Mouse (Mus musculus): ENCODE results near the gene Auts2. TPM values are rescaled to one million over a fixed set of nuclear protein-coding genes. Genes with fewer than 3 reads are reported as not detected.

Gene Auts2
- polyA plus RNA-seq, 1 experiment from 2014 or later, result 30.4 TPM

DNA sequence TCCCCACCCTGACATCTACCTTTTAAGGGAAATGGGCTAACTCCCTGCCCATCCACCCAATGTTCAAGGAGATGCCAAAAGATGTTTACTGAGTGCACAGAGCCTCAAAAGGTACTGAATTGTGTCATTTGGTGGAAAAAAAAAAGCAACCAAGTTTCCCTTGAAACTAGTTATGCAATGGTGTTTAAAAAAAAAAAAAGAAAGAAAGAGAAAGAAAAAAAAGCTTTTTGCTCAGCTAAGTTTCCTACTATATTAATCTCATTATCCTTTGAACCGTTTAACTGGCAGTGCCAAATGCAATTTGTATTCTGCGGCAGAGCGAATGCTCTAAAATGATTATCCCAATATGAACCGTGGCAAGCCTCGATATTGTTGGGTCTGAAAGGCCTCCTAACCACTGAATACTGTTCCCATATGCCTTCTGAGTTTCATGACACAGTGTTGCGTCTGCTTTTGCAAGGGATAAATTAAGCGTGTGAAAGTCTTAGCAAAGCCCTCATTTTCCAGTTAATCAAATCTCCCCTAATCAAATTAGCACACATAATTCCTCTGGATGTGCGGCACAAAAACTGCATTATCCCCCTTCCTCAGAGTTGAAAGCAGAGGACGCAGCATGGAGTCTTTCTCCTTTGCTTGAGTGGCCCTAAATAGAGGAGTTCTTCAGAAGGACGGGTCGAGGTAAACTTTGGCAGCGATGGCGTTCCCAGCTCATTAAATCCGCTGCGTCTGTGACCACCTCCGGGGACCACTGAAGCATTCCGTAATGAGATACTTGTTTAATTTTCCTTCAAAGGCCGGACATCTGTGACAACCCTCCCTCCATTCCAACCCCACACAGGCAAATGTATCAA, 897.6 kb downstream of the Auts2 start:
- WGBS, result 78% methylated on average over 18 of the region's 18 CpGs
- H3K27me3 ChIP-seq (replicated peaks; ENCODE audit: control insufficient read depth, insufficient read depth, low read length), result no peaks in the 10 kb centered on the region
- H3K9me3 ChIP-seq (ENCODE audit: control insufficient read depth, low read length), result no peaks in the 10 kb centered on the region
- no peak overlapping the region for H3K4me2 ChIP-seq (ENCODE audit: low read length)
- ATAC-seq (replicated peaks; ENCODE audit: low FRiP score, low TSS enrichment, low read depth) (no peak), DNase-seq (ENCODE audit: low spot score) (no peak)
- no peak overlapping the region for H3K4me3 ChIP-seq (ENCODE audit: low read depth, low read length)
- H3K27ac ChIP-seq (ENCODE audit: low read depth), result no peak overlapping the region
- H3K4me1 ChIP-seq (replicated peaks; ENCODE audit: control insufficient read depth, insufficient read depth, low read length), result peaks cover 5% of the 10 kb centered on the region; the same call in 1 of the 2 replicates
- H3K36me3 ChIP-seq (ENCODE audit: control insufficient read depth, insufficient read depth, low read length), result no peaks in the 10 kb centered on the region
- no peak overlapping the region for H3K9ac ChIP-seq (ENCODE audit: low read length)

- no peaks in the 10 kb centered on the region for H3K36me3 ChIP-seq (ENCODE audit: control insufficient read depth, insufficient read depth, low read length)
- no peaks in the 10 kb centered on the region for H3K27me3 ChIP-seq (replicated peaks; ENCODE audit: control insufficient read depth, insufficient read depth, low read length)
- H3K27ac ChIP-seq (ENCODE audit: low read depth), result no peak overlapping the region
- H3K4me3 ChIP-seq (ENCODE audit: low read depth, low read length), result no peak overlapping the region
- peaks cover 5% of the 10 kb centered on the region; the same call in 1 of the 2 replicates for H3K4me1 ChIP-seq (replicated peaks; ENCODE audit: control insufficient read depth, insufficient read depth, low read length)
- no peak for DNase-seq (ENCODE audit: low spot score)
- WGBS, result 89% methylated on average over 6 of the region's 6 CpGs
- ATAC-seq (replicated peaks; ENCODE audit: low FRiP score, low TSS enrichment, low read depth), result no peak
- no peak overlapping the region for H3K9ac ChIP-seq (ENCODE audit: low read length)
- no peaks in the 10 kb centered on the region for H3K9me3 ChIP-seq (ENCODE audit: control insufficient read depth, low read length)
- no peak overlapping the region for H3K4me2 ChIP-seq (ENCODE audit: low read length)
These were observed 898.8 kb downstream of the Auts2 start for GRCm38 (mm10) chr5:131644331-131644730.

- DNase-seq (ENCODE audit: low spot score) (no peak), ATAC-seq (replicated peaks; ENCODE audit: low FRiP score, low TSS enrichment, low read depth) (no peak)
- no peaks in the 10 kb centered on the region for H3K9me3 ChIP-seq (ENCODE audit: control insufficient read depth, low read length)
- H3K4me2 ChIP-seq (ENCODE audit: low read length), result no peak overlapping the region
- no peak overlapping the region for H3K9ac ChIP-seq (ENCODE audit: low read length)
- no peaks in the 10 kb centered on the region for H3K27me3 ChIP-seq (replicated peaks; ENCODE audit: control insufficient read depth, insufficient read depth, low read length)
- H3K4me1 ChIP-seq (replicated peaks; ENCODE audit: control insufficient read depth, insufficient read depth, low read length), result peaks cover 5% of the 10 kb centered on the region; the same call in 1 of the 2 replicates
- H3K4me3 ChIP-seq (ENCODE audit: low read depth, low read length), result no peak overlapping the region
- no peaks in the 10 kb centered on the region for H3K36me3 ChIP-seq (ENCODE audit: control insufficient read depth, insufficient read depth, low read length)
- WGBS, result 82% methylated on average over 23 of the region's 23 CpGs
- H3K27ac ChIP-seq (ENCODE audit: low read depth), result no peak overlapping the region
These were observed 899.7 kb downstream of the Auts2 start for GRCm38 (mm10) chr5:131643176-131644174.

DNA sequence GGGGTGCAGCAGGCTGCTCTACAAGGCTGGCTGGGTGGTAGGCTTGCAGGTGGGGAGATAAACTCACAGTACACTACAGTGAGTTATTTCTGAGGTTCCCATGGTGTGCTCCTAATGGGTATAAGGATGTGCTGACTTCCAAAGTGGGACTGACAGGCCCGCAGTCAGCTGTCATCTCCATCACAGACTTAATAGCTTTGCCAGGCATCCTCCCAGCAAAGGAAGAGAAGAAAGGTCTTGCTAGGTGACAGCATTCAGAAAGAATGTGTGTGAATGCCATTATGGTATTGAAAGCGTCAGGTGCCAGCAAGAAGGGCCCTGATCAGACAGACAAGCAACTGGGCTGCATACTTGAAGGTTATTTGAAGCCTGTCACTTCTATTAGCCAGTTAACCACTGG, 900.4 kb downstream of the Auts2 start:
- H3K4me2 ChIP-seq (ENCODE audit: low read length), result no peak overlapping the region
- H3K36me3 ChIP-seq (ENCODE audit: control insufficient read depth, insufficient read depth, low read length), result no peaks in the 10 kb centered on the region
- no peak overlapping the region for H3K27ac ChIP-seq (ENCODE audit: low read depth)
- no peak overlapping the region for H3K4me3 ChIP-seq (ENCODE audit: low read depth, low read length)
- no peak overlapping the region for H3K9ac ChIP-seq (ENCODE audit: low read length)
- no peak for ATAC-seq (replicated peaks; ENCODE audit: low FRiP score, low TSS enrichment, low read depth)
- no peak for DNase-seq (ENCODE audit: low spot score)
- no peaks in the 10 kb centered on the region for H3K9me3 ChIP-seq (ENCODE audit: control insufficient read depth, low read length)
- H3K4me1 ChIP-seq (replicated peaks; ENCODE audit: control insufficient read depth, insufficient read depth, low read length), result peaks cover 5% of the 10 kb centered on the region; the same call in 1 of the 2 replicates
- WGBS, result 74% methylated on average over 2 of the region's 2 CpGs
- H3K27me3 ChIP-seq (replicated peaks; ENCODE audit: control insufficient read depth, insufficient read depth, low read length), result no peaks in the 10 kb centered on the region

DNA sequence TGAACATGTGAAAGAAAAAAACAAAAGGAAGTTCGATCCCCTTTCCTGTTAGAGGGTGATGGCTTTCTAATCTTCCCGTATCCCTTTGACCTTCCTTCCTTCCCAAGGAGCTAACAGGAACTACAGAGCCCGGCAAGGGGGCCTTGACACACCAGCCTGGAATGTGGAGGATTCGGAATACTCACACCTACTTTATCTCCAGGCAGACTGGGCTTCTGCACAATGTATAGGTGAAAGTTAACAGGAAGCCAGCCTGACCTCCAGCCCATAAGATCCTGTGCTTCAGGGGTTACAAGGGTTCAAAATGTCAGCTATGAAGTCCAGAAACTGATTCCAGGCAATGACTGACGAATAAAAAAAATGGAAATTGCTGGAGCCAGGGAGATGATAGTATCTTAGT, 906.7 kb downstream of the Auts2 start:
- H3K4me1 ChIP-seq (replicated peaks; ENCODE audit: control insufficient read depth, insufficient read depth, low read length), result 0 out of 2 replicates have a peak, but pooled peaks cover 1% of the 10 kb centered on the region
- 65% methylated on average over 5 of the region's 5 CpGs for WGBS
- H3K27ac ChIP-seq (ENCODE audit: low read depth), result no peak overlapping the region
- H3K9me3 ChIP-seq (ENCODE audit: control insufficient read depth, low read length), result no peaks in the 10 kb centered on the region
- no peaks in the 10 kb centered on the region for H3K36me3 ChIP-seq (ENCODE audit: control insufficient read depth, insufficient read depth, low read length)
- no peak overlapping the region for H3K4me2 ChIP-seq (ENCODE audit: low read length)
- no peak overlapping the region for H3K4me3 ChIP-seq (ENCODE audit: low read depth, low read length)
- no peak overlapping the region for H3K9ac ChIP-seq (ENCODE audit: low read length)
- no peaks in the 10 kb centered on the region for H3K27me3 ChIP-seq (replicated peaks; ENCODE audit: control insufficient read depth, insufficient read depth, low read length)
- DNase-seq (ENCODE audit: low spot score), result no peak
- no peak for ATAC-seq (replicated peaks; ENCODE audit: low FRiP score, low TSS enrichment, low read depth)

DNA sequence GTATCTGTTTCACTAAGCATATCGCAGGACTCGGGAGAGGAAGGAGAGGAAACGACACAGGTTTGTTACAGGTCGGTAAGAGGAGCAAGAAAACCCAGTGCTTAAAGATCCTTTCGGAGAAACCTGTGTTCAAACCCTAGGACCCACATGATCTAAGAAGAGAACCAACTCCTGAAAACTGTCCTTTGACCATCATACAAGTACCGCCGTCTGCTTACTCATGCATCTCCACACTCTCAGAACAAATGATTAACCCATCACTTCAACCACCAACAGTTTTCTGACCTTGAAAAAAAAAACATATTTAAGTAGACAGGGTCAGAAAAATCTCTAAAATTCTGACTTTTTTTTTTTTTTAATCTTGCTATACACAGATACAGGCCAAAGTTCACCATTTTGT, 908.4 kb downstream of the Auts2 start:
- Histone ChIP-seq H3K27me3 (replicated peaks; ENCODE audit: control insufficient read depth, insufficient read depth, low read length) (no peaks in the 10 kb centered on the region), H3K9ac (ENCODE audit: low read length) (no peak overlapping the region), H3K4me1 (replicated peaks; ENCODE audit: control insufficient read depth, insufficient read depth, low read length) (0 out of 2 replicates have a peak, but pooled peaks cover 5% of the 10 kb centered on the region), H3K4me3 (ENCODE audit: low read depth, low read length) (no peak overlapping the region), H3K27ac (ENCODE audit: low read depth) (no peak overlapping the region), H3K36me3 (ENCODE audit: control insufficient read depth, insufficient read depth, low read length) (no peaks in the 10 kb centered on the region), H3K4me2 (ENCODE audit: low read length) (no peak overlapping the region), H3K9me3 (ENCODE audit: control insufficient read depth, low read length) (no peaks in the 10 kb centered on the region)
- DNase-seq (ENCODE audit: low spot score) (no peak), ATAC-seq (replicated peaks; ENCODE audit: low FRiP score, low TSS enrichment, low read depth) (no peak)
- 92% methylated on average over 7 of the region's 7 CpGs for WGBS

DNA sequence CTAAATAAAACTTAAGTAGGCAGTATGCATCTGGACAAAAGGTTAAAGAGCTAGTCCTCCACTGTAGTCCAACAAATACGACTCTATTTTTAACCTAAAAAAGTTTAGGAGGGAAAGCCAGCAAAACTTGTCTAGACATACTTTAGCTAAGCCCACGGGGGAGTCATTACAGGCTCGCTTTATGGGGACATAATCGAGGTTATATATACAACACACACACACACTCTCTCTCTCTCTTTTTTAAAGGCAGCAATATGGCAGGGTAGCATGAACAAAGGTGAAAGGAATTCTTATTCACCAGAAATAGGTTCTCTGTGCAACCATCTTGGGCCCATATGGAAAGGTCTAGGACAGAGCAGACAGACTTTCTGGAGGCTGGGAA, 911.2 kb downstream of the Auts2 start:
- ATAC-seq (replicated peaks; ENCODE audit: low FRiP score, low TSS enrichment, low read depth) (no peak), DNase-seq (ENCODE audit: low spot score) (no peak)
- H3K4me2 ChIP-seq (ENCODE audit: low read length), result no peak overlapping the region
- H3K9me3 ChIP-seq (ENCODE audit: control insufficient read depth, low read length), result no peaks in the 10 kb centered on the region
- 34% methylated on average over 4 of the region's 4 CpGs for WGBS
- no peak overlapping the region for H3K4me3 ChIP-seq (ENCODE audit: low read depth, low read length)
- no peak overlapping the region for H3K9ac ChIP-seq (ENCODE audit: low read length)
- H3K4me1 ChIP-seq (replicated peaks; ENCODE audit: control insufficient read depth, insufficient read depth, low read length), result 0 out of 2 replicates have a peak, but pooled peaks cover 5% of the 10 kb centered on the region
- H3K36me3 ChIP-seq (ENCODE audit: control insufficient read depth, insufficient read depth, low read length), result no peaks in the 10 kb centered on the region
- no peaks in the 10 kb centered on the region for H3K27me3 ChIP-seq (replicated peaks; ENCODE audit: control insufficient read depth, insufficient read depth, low read length)
- no peak overlapping the region for H3K27ac ChIP-seq (ENCODE audit: low read depth)

DNA sequence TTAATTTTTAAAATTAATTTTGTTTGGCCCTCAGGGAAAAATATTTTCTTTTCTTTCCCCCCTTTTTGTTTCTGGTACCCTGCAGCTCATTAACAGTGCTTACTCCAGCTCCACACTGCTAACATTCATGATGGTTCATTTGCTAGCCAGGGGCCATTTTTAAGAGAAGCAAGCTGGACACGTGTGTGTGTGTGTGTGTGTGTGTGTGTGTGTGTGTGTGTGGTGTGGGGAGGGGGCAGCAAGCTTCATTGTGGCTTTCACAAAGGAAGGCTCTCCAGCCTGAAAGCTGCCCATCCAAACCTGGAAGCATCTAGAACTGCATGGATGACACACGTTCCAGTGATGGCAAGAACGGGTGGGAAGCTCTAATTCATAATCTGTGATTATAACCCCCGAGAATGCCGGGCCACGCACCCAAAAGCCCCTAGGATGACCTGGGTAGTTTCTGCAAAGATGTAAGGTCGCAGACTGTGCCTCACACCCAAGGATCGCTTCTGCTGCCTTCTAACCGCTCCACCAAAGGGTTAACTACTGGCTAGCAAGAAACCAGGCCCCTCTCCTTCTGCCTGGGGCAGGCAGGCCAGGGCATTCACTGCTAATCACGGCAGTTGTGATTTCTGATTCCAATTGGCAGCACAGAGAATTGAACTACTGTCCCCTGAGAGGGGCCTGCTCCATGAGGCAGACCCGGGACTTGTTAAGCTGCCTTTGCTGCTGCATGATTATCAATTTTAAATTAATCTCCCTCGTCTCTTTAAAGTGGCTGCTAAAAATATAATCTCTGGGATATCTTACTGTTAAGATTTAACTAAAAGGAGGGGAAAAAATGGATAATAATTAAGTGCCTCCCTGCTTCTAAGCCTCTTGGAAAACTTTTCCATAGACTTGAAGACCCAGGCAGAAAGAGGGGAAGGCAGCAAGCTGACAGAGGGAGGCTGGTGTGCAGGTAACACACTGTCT, 911.8 kb downstream of the Auts2 start:
- no peaks in the 10 kb centered on the region for H3K36me3 ChIP-seq (ENCODE audit: control insufficient read depth, insufficient read depth, low read length)
- WGBS, result 43% methylated on average over 12 of the region's 12 CpGs
- no peaks in the 10 kb centered on the region for H3K9me3 ChIP-seq (ENCODE audit: control insufficient read depth, low read length)
- no peak for ATAC-seq (replicated peaks; ENCODE audit: low FRiP score, low TSS enrichment, low read depth)
- H3K4me1 ChIP-seq (replicated peaks; ENCODE audit: control insufficient read depth, insufficient read depth, low read length), result 0 out of 2 replicates have a peak, but pooled peaks cover 5% of the 10 kb centered on the region
- no peak overlapping the region for H3K4me3 ChIP-seq (ENCODE audit: low read depth, low read length)
- no peak for DNase-seq (ENCODE audit: low spot score)
- no peaks in the 10 kb centered on the region for H3K27me3 ChIP-seq (replicated peaks; ENCODE audit: control insufficient read depth, insufficient read depth, low read length)
- H3K4me2 ChIP-seq (ENCODE audit: low read length), result no peak overlapping the region
- no peak overlapping the region for H3K9ac ChIP-seq (ENCODE audit: low read length)
- no peak overlapping the region for H3K27ac ChIP-seq (ENCODE audit: low read depth)
